Mouse (Mus musculus) lung, adult 2 months (tissue): Measurements from ENCODE around the gene 4921517D22Rik.

Experiments
- CTCF ChIP-seq: fragments of 200-500 bp; IDR thresholded peaks from 2 replicates; pipeline ENCODE4 v1.5.1; 2011; ENCODE audit warnings: mild to moderate bottlenecking, low read length, control low read depth; ENCODE audit not compliant: insufficient read depth
- POLR2A ChIP-seq: fragments of 200-500 bp; IDR thresholded peaks from 2 replicates; pipeline ENCODE4 v1.6.1; 2011; ENCODE audit warnings: low read depth, mild to moderate bottlenecking, control low read depth, low read length, borderline replicate concordance; ENCODE audit errors: extremely low read depth

GRCm38 (mm10) chr13:59671521-59671920, 22.4 kb downstream of the 4921517D22Rik start:
- TF ChIP-seq CTCF, result no peak
- TF ChIP-seq POLR2A, result no peak
